Mouse (Mus musculus) hindbrain, embryonic 14.5 days (tissue): ENCODE measurements around the gene Gc. TPM values are rescaled to one million over a fixed set of nuclear protein-coding genes. Genes with fewer than 3 reads are reported as not detected.

ENCODE experiments used
- ATAC-seq: fragments of 200-750 bp; cut with Nextera tagmentation; 2 replicates; pipeline ENCODE4 v1.8.0; 2017; ENCODE audit warnings: moderate number of reproducible peaks, mild to moderate bottlenecking, moderate TSS enrichment, moderate library complexity; ENCODE audit not compliant: low FRiP score
- DNase-seq: peaks from one replicate; pipeline ENCODE4 v3.0.0-alpha.2; 2015; ENCODE audit warnings: low spot score
- H3K27ac ChIP-seq: fragments of 300-500 bp; sonication (generic); 2 replicates; pipeline ENCODE4 v1.5.1; 2014; ENCODE audit warnings: mild to moderate bottlenecking, moderate library complexity
- H3K27me3 ChIP-seq: fragments of 300-500 bp; sonication (generic); 2 replicates; pipeline ENCODE4 v1.6.1; 2014; ENCODE audit warnings: mild to moderate bottlenecking, low read length, mixed read lengths; ENCODE audit not compliant: control insufficient read depth, insufficient read depth
- H3K36me3 ChIP-seq: fragments of 300-500 bp; sonication (generic); replicated peaks from 2 replicates; pipeline ENCODE4 v1.6.1; 2014; ENCODE audit not compliant: control insufficient read depth, insufficient read depth
- H3K4me1 ChIP-seq: fragments of 300-500 bp; sonication (generic); replicated peaks from 2 replicates; pipeline ENCODE4 v1.6.1; 2014; ENCODE audit warnings: antibody characterized with exemption, low read length, mixed read lengths; ENCODE audit not compliant: control insufficient read depth, insufficient read depth
- H3K4me2 ChIP-seq: fragments of 300-500 bp; sonication (generic); replicated peaks from 2 replicates; pipeline ENCODE4 v1.6.1; 2014; ENCODE audit warnings: mild to moderate bottlenecking, moderate library complexity
- H3K4me3 ChIP-seq: fragments of 300-500 bp; sonication (generic); replicated peaks from 2 replicates; pipeline ENCODE4 v1.5.1; 2014; ENCODE audit warnings: mild to moderate bottlenecking, low read length
- H3K9ac ChIP-seq: fragments of 300-500 bp; sonication (generic); 2 replicates; pipeline ENCODE4 v1.6.1; 2014
- H3K9me3 ChIP-seq: fragments of 300-500 bp; sonication (generic); 2 replicates; pipeline ENCODE4 v1.6.1; 2016; ENCODE audit warnings: low read length; ENCODE audit not compliant: control insufficient read depth
- WGBS: fragments of 180-500 bp; shearing (Covaris S2); extraction: QIAGEN DNeasy Blood & Tissue Kit; methylation state at CpG from one replicate; pipeline ENCODE4 v1.1.7; 2014; 5-methylcytosine and 5-hydroxymethylcytosine counted together
- polyA plus RNA-seq: library from polyadenylated mRNA; unstranded; fragments of >200 nt; fragmentation: Nextera tagmentation; extraction: Ambion mirVana; gene quantifications from 2 replicates; pipeline ENCODE4 v1.2.1, GENCODE M21; 2014

The Gc gene
- polyA plus RNA-seq, result 0.14 TPM in 1 of 2 replicates, not detected in the other

DNA sequence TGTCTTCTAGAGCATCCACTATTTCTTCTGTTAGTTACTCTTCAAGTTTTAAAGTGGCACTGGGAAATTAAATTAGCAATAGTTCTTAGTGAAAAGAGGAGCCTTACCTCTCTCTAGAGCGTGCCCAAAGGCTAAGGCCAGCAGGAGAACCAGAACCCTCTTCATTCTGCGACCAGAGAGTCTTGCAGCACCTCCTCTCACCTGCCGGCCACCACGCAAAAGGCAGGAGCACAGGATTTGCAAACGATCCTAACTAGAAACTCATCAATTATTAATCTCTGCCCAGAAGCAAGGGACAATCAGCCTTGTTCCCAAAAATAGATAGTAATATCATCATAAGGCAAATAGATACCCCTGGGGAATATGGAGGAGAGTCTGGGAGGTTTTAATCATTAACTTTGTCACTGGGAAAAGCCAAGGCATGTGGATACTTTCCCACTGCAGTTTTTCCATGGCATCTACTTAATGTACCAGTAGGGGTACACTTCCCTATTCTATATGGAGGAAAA, at the start of gene Gc:
Gc (minus strand) TSS at position 345 of the 509 bp plus-strand sequence.
- ATAC-seq (no peak), DNase-seq (no peak)
- no peak within 1 kb of the TSS for H3K9ac ChIP-seq
- no peaks in the 10 kb centered on the region for H3K36me3 ChIP-seq
- no peak within 1 kb of the TSS for H3K4me2 ChIP-seq
- no peaks in the 10 kb centered on the region for H3K27me3 ChIP-seq
- no peaks in the 10 kb centered on the region for H3K9me3 ChIP-seq
- H3K27ac ChIP-seq, result no peak within 1 kb of the TSS
- no peaks in the 10 kb centered on the region for H3K4me1 ChIP-seq
- WGBS, result 79% methylated on average over 5 of the region's 5 CpGs
- H3K4me3 ChIP-seq, result no peak within 1 kb of the TSS

DNA sequence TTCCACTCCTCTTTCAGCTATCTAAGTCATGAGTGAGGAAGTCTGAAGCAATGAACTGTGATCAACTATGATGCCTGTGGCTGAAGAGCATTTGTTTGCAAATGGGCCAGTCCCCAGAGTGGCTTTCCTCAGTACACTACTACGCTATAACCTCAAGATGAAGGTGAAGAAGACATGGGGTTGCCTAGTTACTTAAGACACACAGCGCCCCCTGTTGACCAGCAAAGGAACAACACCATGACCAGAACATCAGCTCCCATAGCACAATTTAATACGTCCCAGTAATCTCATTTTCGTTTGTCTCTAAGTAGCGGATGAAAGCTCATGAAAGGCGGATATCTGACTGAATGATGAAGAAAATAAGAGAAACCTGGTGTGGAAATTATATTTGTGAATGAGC, 42.5 kb upstream of the Gc start:
- ATAC-seq (no peak), DNase-seq (no peak)
- Histone ChIP-seq H3K27me3 (no peaks in the 10 kb centered on the region), H3K36me3 (no peaks in the 10 kb centered on the region), H3K4me2 (no peak overlapping the region), H3K9me3 (no peaks in the 10 kb centered on the region), H3K4me3 (no peak overlapping the region), H3K27ac (no peak overlapping the region), H3K9ac (no peak overlapping the region), H3K4me1 (no peaks in the 10 kb centered on the region)
- 57% methylated on average over 6 of the region's 6 CpGs for WGBS

- DNase-seq (no peak), ATAC-seq (no peak)
- H3K9me3 ChIP-seq, result no peaks in the 10 kb centered on the region
- no peaks in the 10 kb centered on the region for H3K4me1 ChIP-seq
- H3K27me3 ChIP-seq, result no peaks in the 10 kb centered on the region
- no peak overlapping the region for H3K4me2 ChIP-seq
- H3K27ac ChIP-seq, result no peak overlapping the region
- no peak overlapping the region for H3K9ac ChIP-seq
- 94% methylated on average over 1 of the region's 1 CpGs for whole genome bisulfite sequencing
- H3K4me3 ChIP-seq, result no peak overlapping the region
- H3K36me3 ChIP-seq, result no peaks in the 10 kb centered on the region
Observed at GRCm38 (mm10) chr5:89492560-89492959, 34.9 kb upstream of the Gc start.

GRCm38 (mm10) chr5:89470483-89470882, 12.8 kb upstream of the Gc start:
- WGBS, result 75% methylated on average over 4 of the region's 4 CpGs
- Histone ChIP-seq H3K9me3 (no peaks in the 10 kb centered on the region), H3K27me3 (no peaks in the 10 kb centered on the region), H3K4me1 (no peaks in the 10 kb centered on the region), H3K9ac (no peak overlapping the region), H3K4me3 (no peak overlapping the region), H3K36me3 (no peaks in the 10 kb centered on the region), H3K4me2 (no peak overlapping the region), H3K27ac (no peak overlapping the region)
- ATAC-seq (no peak), DNase-seq (no peak)

GRCm38 (mm10) chr5:89467886-89468285, 10.2 kb upstream of the Gc start:
- Histone ChIP-seq H3K27ac (no peak overlapping the region), H3K4me1 (no peaks in the 10 kb centered on the region), H3K9me3 (no peaks in the 10 kb centered on the region), H3K4me2 (no peak overlapping the region), H3K36me3 (no peaks in the 10 kb centered on the region), H3K27me3 (no peaks in the 10 kb centered on the region), H3K9ac (no peak overlapping the region), H3K4me3 (no peak overlapping the region)
- no peak for ATAC-seq
- no peak for DNase-seq
- WGBS, result 74% methylated on average over 2 of the region's 2 CpGs

GRCm38 (mm10) chr5:89467045-89467444, 9.3 kb upstream of the Gc start:
- Histone ChIP-seq H3K9me3 (no peaks in the 10 kb centered on the region), H3K4me3 (no peak overlapping the region), H3K27ac (no peak overlapping the region), H3K4me2 (no peak overlapping the region), H3K27me3 (no peaks in the 10 kb centered on the region), H3K36me3 (no peaks in the 10 kb centered on the region), H3K4me1 (no peaks in the 10 kb centered on the region), H3K9ac (no peak overlapping the region)
- DNase-seq, result no peak
- 92% methylated on average over 1 of the region's 1 CpGs for WGBS
- no peak for ATAC-seq

DNA sequence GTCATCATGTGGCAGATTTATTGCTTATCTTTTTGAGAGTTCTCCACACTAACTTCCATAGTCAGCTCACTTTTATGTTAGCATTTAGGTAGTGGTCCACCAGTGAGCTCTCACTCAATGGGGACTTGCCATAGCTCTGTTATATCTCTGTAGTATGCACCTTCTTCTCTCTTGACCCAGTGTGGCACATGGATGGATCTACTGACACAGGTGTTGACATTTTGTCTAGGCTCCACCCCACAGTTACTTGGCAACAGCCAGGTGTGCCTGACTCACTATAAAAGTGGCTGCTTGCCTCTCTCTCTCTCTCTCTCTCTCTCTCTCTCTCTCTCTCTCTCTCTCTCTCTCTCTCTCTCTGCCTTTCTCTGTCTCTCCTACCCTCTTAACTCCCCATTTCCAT, 8.6 kb upstream of the Gc start:
- no peak for ATAC-seq
- H3K4me3 ChIP-seq, result no peak overlapping the region
- no peaks in the 10 kb centered on the region for H3K27me3 ChIP-seq
- no peak overlapping the region for H3K9ac ChIP-seq
- H3K27ac ChIP-seq, result no peak overlapping the region
- H3K9me3 ChIP-seq, result no peaks in the 10 kb centered on the region
- H3K36me3 ChIP-seq, result no peaks in the 10 kb centered on the region
- no peak overlapping the region for H3K4me2 ChIP-seq
- DNase-seq, result no peak
- no peaks in the 10 kb centered on the region for H3K4me1 ChIP-seq

- H3K9ac ChIP-seq, result no peak overlapping the region
- no peaks in the 10 kb centered on the region for H3K9me3 ChIP-seq
- H3K4me3 ChIP-seq, result no peak overlapping the region
- no peaks in the 10 kb centered on the region for H3K36me3 ChIP-seq
- ATAC-seq (no peak), DNase-seq (no peak)
- H3K4me1 ChIP-seq, result no peaks in the 10 kb centered on the region
- WGBS, result 79% methylated on average over 4 of the region's 4 CpGs
- H3K27ac ChIP-seq, result no peak overlapping the region
- H3K27me3 ChIP-seq, result no peaks in the 10 kb centered on the region
- no peak overlapping the region for H3K4me2 ChIP-seq
Observed at GRCm38 (mm10) chr5:89461817-89462216, 4.1 kb upstream of the Gc start.

DNA sequence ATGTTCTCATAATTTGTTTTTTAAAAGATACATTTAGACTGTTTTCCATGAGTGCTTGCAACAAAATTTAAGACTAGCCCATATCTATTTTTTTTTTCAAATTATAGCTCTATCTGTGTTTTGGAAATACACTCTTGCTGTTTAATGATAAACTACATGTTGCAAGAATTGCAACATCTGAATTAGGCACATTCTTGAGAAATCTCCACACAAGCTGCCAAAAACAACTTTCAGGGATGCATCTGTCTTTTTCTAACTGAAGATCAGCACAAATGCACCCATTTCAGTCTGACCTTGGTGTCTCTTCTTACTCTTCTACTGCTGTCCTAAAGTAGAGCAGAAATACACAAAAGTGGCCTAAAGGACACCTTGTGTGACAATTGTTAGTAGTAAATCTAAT, 1.9 kb upstream of the Gc start:
- no peak for DNase-seq
- no peaks in the 10 kb centered on the region for H3K4me1 ChIP-seq
- no peak overlapping the region for H3K4me2 ChIP-seq
- ATAC-seq, result no peak
- no peaks in the 10 kb centered on the region for H3K9me3 ChIP-seq
- no peak overlapping the region for H3K4me3 ChIP-seq
- H3K27ac ChIP-seq, result no peak overlapping the region
- no peaks in the 10 kb centered on the region for H3K36me3 ChIP-seq
- H3K9ac ChIP-seq, result no peak overlapping the region
- H3K27me3 ChIP-seq, result no peaks in the 10 kb centered on the region

DNA sequence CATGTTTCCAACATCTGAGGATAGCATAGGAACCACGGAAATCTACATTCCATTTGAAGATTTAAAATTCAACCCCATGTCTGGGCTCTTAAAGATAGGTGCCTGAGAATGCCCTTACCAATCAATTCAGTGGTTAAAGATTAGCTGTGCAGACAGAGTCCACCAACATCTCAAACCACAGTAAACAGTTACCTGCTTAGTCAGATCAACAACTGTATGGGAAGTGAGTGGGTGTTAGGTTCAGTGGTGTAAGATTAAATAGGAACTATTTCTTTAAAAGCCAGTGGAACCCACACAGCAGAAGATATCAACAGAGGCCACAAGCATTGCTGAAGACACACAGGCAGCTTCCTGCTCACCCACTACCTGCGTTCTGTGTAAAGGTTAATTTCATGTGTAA, 1.3 kb upstream of the Gc start:
- Histone ChIP-seq H3K4me3 (no peak overlapping the region), H3K27me3 (no peaks in the 10 kb centered on the region), H3K4me2 (no peak overlapping the region), H3K4me1 (no peaks in the 10 kb centered on the region), H3K36me3 (no peaks in the 10 kb centered on the region), H3K9ac (no peak overlapping the region), H3K9me3 (no peaks in the 10 kb centered on the region), H3K27ac (no peak overlapping the region)
- WGBS, result 87% methylated on average over 2 of the region's 2 CpGs
- ATAC-seq (no peak), DNase-seq (no peak)
